Mouse (Mus musculus): ENCODE results near the gene Olfr66. TPM values are rescaled to one million over a fixed set of nuclear protein-coding genes. Genes with fewer than 3 reads are reported as not detected.

Gene Olfr66
- polyA plus RNA-seq, 1 experiment from 2014 or later: not detected

DNA sequence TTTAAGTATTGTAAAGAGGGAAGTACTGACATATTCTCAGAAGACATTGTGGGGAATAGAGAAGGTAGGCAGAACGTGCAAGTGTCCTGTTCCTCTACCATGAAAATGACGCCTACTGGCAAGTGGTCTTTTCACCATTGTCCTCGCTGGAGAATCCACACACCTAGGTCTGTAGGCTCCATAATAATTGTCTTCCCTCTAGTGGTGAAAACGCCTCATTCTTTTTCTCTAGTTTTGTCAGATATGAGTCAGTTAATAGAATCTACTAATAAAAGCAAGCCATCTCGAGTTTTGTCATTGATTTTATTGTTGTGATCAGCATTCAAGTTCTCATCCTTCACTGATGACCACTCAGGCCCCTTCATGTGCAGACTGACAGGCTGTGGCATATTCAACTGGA, 11.6 kb downstream of the Olfr66 start:
- Histone ChIP-seq H3K4me2 (ENCODE audit: low read depth, low read length) (no peak overlapping the region), H3K4me3 (ENCODE audit: low read depth, low read length) (no peak overlapping the region), H3K36me3 (ENCODE audit: control insufficient read depth, insufficient read depth, low read length) (no peaks in the 10 kb centered on the region), H3K9me3 (ENCODE audit: control insufficient read depth, low read length) (no peaks in the 10 kb centered on the region), H3K9ac (replicated peaks; ENCODE audit: low read depth, low read length) (no peak overlapping the region), H3K27me3 (ENCODE audit: control insufficient read depth, insufficient read depth, low read length) (no peaks in the 10 kb centered on the region), H3K4me1 (ENCODE audit: control insufficient read depth, insufficient read depth, low read length) (no peaks in the 10 kb centered on the region), H3K27ac (ENCODE audit: low read depth, low read length) (no peak overlapping the region)
- WGBS: 63% methylated on average over 5 of the region's 5 CpGs
- ATAC-seq (ENCODE audit: low read depth): no peak

GRCm38 (mm10) chr7:103873064-103873463, 13.0 kb downstream of the Olfr66 start:
- Histone ChIP-seq H3K27ac (ENCODE audit: low read depth, low read length) (no peak overlapping the region), H3K4me1 (ENCODE audit: control insufficient read depth, insufficient read depth, low read length) (no peaks in the 10 kb centered on the region), H3K9me3 (ENCODE audit: control insufficient read depth, low read length) (no peaks in the 10 kb centered on the region), H3K27me3 (ENCODE audit: control insufficient read depth, insufficient read depth, low read length) (no peaks in the 10 kb centered on the region), H3K4me3 (ENCODE audit: low read depth, low read length) (no peak overlapping the region), H3K4me2 (ENCODE audit: low read depth, low read length) (no peak overlapping the region), H3K36me3 (ENCODE audit: control insufficient read depth, insufficient read depth, low read length) (no peaks in the 10 kb centered on the region), H3K9ac (replicated peaks; ENCODE audit: low read depth, low read length) (no peak overlapping the region)
- 7% methylated on average over 1 of the region's 1 CpGs for WGBS
- no peak for ATAC-seq (ENCODE audit: low read depth)

- Histone ChIP-seq H3K36me3 (ENCODE audit: control insufficient read depth, insufficient read depth, low read length) (no peaks in the 10 kb centered on the region), H3K4me2 (ENCODE audit: low read depth, low read length) (no peak overlapping the region), H3K4me3 (ENCODE audit: low read depth, low read length) (no peak overlapping the region), H3K9me3 (ENCODE audit: control insufficient read depth, low read length) (no peaks in the 10 kb centered on the region), H3K27ac (ENCODE audit: low read depth, low read length) (no peak overlapping the region), H3K9ac (replicated peaks; ENCODE audit: low read depth, low read length) (no peak overlapping the region), H3K27me3 (ENCODE audit: control insufficient read depth, insufficient read depth, low read length) (no peaks in the 10 kb centered on the region), H3K4me1 (ENCODE audit: control insufficient read depth, insufficient read depth, low read length) (no peaks in the 10 kb centered on the region)
- ATAC-seq (ENCODE audit: low read depth): no peak
Observed at GRCm38 (mm10) chr7:103870667-103871066, 15.4 kb downstream of the Olfr66 start.

GRCm38 (mm10) chr7:103865716-103866115, 20.3 kb downstream of the Olfr66 start:
- Histone ChIP-seq H3K4me3 (ENCODE audit: low read depth, low read length) (no peak overlapping the region), H3K9me3 (ENCODE audit: control insufficient read depth, low read length) (no peaks in the 10 kb centered on the region), H3K36me3 (ENCODE audit: control insufficient read depth, insufficient read depth, low read length) (no peaks in the 10 kb centered on the region), H3K27me3 (ENCODE audit: control insufficient read depth, insufficient read depth, low read length) (no peaks in the 10 kb centered on the region), H3K9ac (replicated peaks; ENCODE audit: low read depth, low read length) (no peak overlapping the region), H3K27ac (ENCODE audit: low read depth, low read length) (no peak overlapping the region), H3K4me2 (ENCODE audit: low read depth, low read length) (no peak overlapping the region), H3K4me1 (ENCODE audit: control insufficient read depth, insufficient read depth, low read length) (no peaks in the 10 kb centered on the region)
- no peak for ATAC-seq (ENCODE audit: low read depth)

- Histone ChIP-seq H3K4me1 (ENCODE audit: control insufficient read depth, insufficient read depth, low read length) (no peaks in the 10 kb centered on the region), H3K27me3 (ENCODE audit: control insufficient read depth, insufficient read depth, low read length) (no peaks in the 10 kb centered on the region), H3K9ac (replicated peaks; ENCODE audit: low read depth, low read length) (no peak overlapping the region), H3K4me2 (ENCODE audit: low read depth, low read length) (no peak overlapping the region), H3K27ac (ENCODE audit: low read depth, low read length) (no peak overlapping the region), H3K4me3 (ENCODE audit: low read depth, low read length) (no peak overlapping the region), H3K36me3 (ENCODE audit: control insufficient read depth, insufficient read depth, low read length) (no peaks in the 10 kb centered on the region), H3K9me3 (ENCODE audit: control insufficient read depth, low read length) (no peaks in the 10 kb centered on the region)
- 89% methylated on average over 3 of the region's 3 CpGs for WGBS
- no peak for ATAC-seq (ENCODE audit: low read depth)
Observed at GRCm38 (mm10) chr7:103861531-103861930, 24.5 kb downstream of the Olfr66 start.

DNA sequence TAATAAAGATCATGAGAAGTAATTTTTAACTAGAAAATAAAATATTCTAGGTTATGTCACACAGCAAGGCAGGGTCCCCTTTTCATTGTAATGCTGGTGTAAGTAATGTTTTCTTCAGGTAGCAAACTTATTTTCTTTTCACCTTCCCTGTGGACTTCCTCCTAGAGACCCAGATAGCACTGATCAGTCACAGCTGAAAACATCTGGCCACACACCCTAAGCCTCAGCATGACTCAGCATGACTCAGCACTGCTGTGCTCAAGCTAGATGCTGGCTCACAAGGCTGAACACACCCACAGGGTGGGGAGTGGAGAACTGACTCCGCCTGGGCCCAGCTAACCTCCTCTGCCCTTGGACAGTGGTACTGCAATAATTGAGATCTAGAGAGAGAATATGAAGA, 25.2 kb downstream of the Olfr66 start:
- Histone ChIP-seq H3K27ac (ENCODE audit: low read depth, low read length) (no peak overlapping the region), H3K9me3 (ENCODE audit: control insufficient read depth, low read length) (no peaks in the 10 kb centered on the region), H3K27me3 (ENCODE audit: control insufficient read depth, insufficient read depth, low read length) (no peaks in the 10 kb centered on the region), H3K4me3 (ENCODE audit: low read depth, low read length) (no peak overlapping the region), H3K4me1 (ENCODE audit: control insufficient read depth, insufficient read depth, low read length) (no peaks in the 10 kb centered on the region), H3K9ac (replicated peaks; ENCODE audit: low read depth, low read length) (no peak overlapping the region), H3K36me3 (ENCODE audit: control insufficient read depth, insufficient read depth, low read length) (no peaks in the 10 kb centered on the region), H3K4me2 (ENCODE audit: low read depth, low read length) (no peak overlapping the region)
- no peak for ATAC-seq (ENCODE audit: low read depth)
- 73% methylated on average over 1 of the region's 1 CpGs for WGBS

DNA sequence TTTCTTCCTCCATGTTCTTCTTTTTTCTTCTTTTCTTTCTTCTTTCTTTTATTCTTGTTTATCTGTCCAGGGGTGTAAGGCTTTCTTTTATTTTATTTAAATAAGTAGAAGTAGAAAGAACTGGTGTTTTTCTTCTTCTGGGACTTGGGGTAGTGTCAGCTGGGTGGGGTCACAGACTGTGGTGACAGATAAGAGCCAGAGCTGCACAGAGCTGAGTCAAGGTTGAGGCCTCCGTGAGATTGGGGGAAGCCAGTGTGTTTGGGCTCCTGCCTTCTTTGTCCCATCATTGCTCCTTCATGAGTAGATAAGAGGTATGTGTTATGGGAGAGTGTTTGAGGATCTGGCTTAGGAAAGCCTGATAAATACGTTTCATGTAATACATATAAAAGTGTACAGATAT, 27.0 kb downstream of the Olfr66 start:
- no peak overlapping the region for H3K4me2 ChIP-seq (ENCODE audit: low read depth, low read length)
- H3K4me1 ChIP-seq (ENCODE audit: control insufficient read depth, insufficient read depth, low read length): no peaks in the 10 kb centered on the region
- ATAC-seq (ENCODE audit: low read depth): no peak
- H3K4me3 ChIP-seq (ENCODE audit: low read depth, low read length): no peak overlapping the region
- no peak overlapping the region for H3K9ac ChIP-seq (replicated peaks; ENCODE audit: low read depth, low read length)
- no peaks in the 10 kb centered on the region for H3K36me3 ChIP-seq (ENCODE audit: control insufficient read depth, insufficient read depth, low read length)
- H3K27me3 ChIP-seq (ENCODE audit: control insufficient read depth, insufficient read depth, low read length): no peaks in the 10 kb centered on the region
- no peaks in the 10 kb centered on the region for H3K9me3 ChIP-seq (ENCODE audit: control insufficient read depth, low read length)
- H3K27ac ChIP-seq (ENCODE audit: low read depth, low read length): no peak overlapping the region
- WGBS: 72% methylated on average over 2 of the region's 2 CpGs

DNA sequence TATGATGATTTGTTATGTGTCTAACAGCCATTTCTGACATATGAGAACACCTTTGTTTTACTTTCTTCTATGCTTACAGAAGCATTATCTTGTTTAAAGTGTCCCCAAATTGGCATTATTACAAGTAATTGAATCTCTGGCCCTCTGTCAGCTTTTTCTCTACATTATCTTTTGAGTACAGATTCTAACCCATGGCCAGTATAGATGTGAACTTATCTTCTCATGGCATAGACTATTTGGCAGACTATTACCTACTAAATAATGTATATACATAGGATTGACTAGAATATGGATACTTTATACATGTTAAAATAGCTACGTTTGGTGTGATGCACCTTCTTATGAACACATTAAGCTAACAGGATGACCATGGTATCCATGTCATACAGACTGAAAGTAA, 31.4 kb downstream of the Olfr66 start:
- no peak for ATAC-seq (ENCODE audit: low read depth)
- Histone ChIP-seq H3K9ac (replicated peaks; ENCODE audit: low read depth, low read length) (no peak overlapping the region), H3K4me2 (ENCODE audit: low read depth, low read length) (no peak overlapping the region), H3K4me1 (ENCODE audit: control insufficient read depth, insufficient read depth, low read length) (no peaks in the 10 kb centered on the region), H3K27ac (ENCODE audit: low read depth, low read length) (no peak overlapping the region), H3K4me3 (ENCODE audit: low read depth, low read length) (no peak overlapping the region), H3K36me3 (ENCODE audit: control insufficient read depth, insufficient read depth, low read length) (no peaks in the 10 kb centered on the region), H3K27me3 (ENCODE audit: control insufficient read depth, insufficient read depth, low read length) (no peaks in the 10 kb centered on the region), H3K9me3 (ENCODE audit: control insufficient read depth, low read length) (no peaks in the 10 kb centered on the region)
- 85% methylated on average over 1 of the region's 1 CpGs for WGBS

GRCm38 (mm10) chr7:103853090-103853489, 33.0 kb downstream of the Olfr66 start, which contains the start of gene Hbb-y:
TSS of gene Hbb-y (minus strand) at chr7:103853216.
- 67% methylated on average over 2 of the region's 2 CpGs for WGBS
- ATAC-seq (ENCODE audit: low read depth): no peak
- Histone ChIP-seq H3K36me3 (ENCODE audit: control insufficient read depth, insufficient read depth, low read length) (no peaks in the 10 kb centered on the region), H3K4me3 (ENCODE audit: low read depth, low read length) (no peak within 1 kb of the TSS), H3K27me3 (ENCODE audit: control insufficient read depth, insufficient read depth, low read length) (no peaks in the 10 kb centered on the region), H3K4me1 (ENCODE audit: control insufficient read depth, insufficient read depth, low read length) (no peaks in the 10 kb centered on the region), H3K27ac (ENCODE audit: low read depth, low read length) (no peak within 1 kb of the TSS), H3K9me3 (ENCODE audit: control insufficient read depth, low read length) (no peaks in the 10 kb centered on the region), H3K4me2 (ENCODE audit: low read depth, low read length) (no peak within 1 kb of the TSS), H3K9ac (replicated peaks; ENCODE audit: low read depth, low read length) (no peak within 1 kb of the TSS)
